Mouse (Mus musculus): ENCODE measurements around the gene Mcm3.
"Not testable (repeated sequence)": the region's sequence is repeated elsewhere in the genome, so short reads cannot be mapped to it uniquely, and the experiment has no call there.

The Mcm3 gene

DNA sequence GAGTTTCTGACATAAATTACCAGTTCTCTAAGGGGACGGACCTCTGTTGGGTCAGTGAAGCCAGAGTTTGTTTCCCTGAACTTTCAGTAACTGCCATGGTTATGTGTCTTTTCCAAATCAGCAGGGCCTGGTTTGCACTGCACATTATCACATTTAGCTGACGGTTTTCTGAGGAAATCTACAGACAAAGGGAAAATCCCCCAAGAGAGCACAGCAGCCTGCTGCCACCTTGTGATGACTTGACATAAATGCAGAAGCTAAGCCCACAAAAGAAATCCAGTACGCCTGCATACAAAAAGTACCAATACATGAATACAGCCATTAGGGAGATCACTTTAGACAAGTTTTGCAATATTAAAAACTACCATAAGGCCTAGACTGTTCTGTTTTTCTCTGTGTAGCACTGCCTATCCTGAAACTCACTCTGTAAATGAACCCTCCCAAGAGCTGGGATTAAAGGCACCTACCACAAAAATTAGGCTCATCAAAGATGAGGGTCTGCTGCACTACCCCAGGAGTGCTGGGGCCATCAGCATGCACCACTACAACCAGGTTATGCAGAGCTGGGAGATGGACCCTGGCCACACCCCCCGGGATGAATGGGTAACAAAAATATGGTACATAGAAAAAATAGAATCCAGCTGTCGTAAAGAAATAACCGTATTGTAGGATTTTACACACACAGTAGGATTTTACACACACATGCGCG, 18.3 kb downstream of the Mcm3 start:
- DNase-seq (ENCODE audit: low read depth, low spot score): peak; percentile 54

DNA sequence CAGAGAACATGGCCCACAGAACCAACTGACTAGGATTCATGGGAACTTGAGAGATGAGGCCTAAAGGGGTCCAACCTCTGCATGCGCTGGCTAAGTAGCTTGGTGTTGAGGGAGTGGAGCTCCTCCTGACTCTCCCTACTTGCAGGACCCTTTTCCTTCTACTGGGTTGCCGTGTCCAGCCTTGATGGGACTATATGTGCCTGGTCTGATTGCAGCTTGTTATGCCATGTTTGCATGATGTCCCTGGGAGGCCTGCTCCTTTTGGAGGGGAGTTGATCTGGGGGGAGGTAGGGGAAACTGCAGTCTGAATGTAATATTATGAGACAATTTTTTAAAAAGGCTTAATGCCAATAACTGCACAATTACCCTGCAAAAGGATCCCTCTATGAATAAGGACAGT, 18.8 kb downstream of the Mcm3 start:
- DNase-seq (ENCODE audit: low read depth, low spot score): no peak

DNA sequence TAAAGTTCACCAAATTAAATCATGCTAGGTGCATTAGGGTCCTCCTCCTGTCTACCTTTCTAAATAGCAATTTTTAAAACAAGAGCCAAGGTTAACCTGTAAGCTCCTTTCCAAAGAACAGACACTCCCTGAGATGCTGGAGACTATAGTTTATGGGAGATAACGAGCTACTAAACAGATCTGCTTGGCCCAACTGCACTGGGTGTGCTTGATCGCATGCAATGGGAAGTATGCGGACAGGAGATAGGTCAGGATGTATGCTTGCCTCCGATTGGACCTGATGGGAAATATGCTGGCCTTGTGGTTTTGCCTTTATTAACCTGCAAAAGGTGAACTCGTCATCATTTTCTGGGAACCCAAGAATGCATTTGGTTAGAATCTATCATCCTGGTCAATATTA, 24.9 kb downstream of the Mcm3 start:
- no peak for DNase-seq (ENCODE audit: low read depth, low spot score)

DNA sequence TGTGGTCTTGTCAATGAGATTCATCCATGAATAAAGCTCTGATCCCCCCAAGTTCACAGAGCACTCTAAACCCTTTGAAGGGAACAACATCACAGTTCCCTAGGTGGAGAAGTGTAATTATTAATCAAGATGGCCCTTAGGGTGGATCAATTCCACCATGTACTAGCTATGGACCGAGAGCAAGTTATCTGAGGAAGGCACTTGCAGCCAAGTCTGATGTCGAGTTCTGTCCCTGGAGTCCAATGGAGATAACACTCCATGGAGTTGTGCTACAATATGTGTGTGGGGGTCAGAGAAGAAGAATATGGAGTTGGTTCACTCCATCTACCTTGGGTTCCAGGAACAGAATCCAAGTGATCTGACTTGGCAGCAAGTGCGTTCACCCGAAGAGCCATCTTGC, 25.4 kb downstream of the Mcm3 start:
- no peak for DNase-seq (ENCODE audit: low read depth, low spot score)

DNA sequence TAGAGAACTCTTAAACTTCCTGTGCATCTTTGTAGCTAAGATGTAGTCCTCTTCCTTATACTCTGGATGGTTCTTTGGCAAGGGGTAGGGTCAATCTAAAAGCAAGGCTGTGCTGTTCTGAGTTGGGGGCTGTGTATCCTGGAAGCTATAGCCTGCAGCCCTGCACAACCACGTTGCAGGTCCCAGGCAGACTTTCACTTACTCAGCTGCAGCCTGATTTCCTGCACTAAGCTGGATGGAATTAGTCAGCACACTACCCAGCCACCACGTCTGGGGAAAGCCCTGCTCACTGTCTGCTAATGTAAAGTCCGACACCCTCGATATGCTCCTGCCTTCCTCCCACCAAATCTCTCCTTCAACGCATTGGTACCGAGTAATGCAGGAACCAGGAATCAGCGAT, 28.7 kb downstream of the Mcm3 start:
- DNase-seq (ENCODE audit: low read depth, low spot score): no peak

DNA sequence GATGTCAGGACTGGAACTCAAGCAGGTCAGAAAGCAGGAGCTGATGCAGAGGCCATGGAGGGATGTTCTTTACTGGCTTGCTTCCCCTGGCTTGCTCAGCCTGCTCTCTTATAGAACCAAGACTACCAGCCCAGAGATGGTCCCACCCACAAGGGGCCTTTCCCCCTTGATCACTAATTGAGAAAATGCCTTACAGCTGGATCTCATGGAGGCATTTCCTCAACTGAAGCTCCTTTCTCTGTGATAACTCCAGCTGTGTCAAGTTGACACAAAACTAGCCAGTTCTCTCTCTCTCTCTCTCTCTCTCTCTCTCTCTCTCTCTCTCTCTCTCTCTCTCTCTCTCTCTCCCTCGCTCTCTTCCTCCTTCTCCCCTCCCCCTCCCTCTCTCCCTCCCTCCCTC, 29.6 kb downstream of the Mcm3 start, which contains the start of gene Il17f:
Il17f (minus strand) TSS at position 101 of the 400 bp plus-strand sequence.
- DNase-seq (ENCODE audit: low read depth, low spot score): not testable (repeated sequence)

DNA sequence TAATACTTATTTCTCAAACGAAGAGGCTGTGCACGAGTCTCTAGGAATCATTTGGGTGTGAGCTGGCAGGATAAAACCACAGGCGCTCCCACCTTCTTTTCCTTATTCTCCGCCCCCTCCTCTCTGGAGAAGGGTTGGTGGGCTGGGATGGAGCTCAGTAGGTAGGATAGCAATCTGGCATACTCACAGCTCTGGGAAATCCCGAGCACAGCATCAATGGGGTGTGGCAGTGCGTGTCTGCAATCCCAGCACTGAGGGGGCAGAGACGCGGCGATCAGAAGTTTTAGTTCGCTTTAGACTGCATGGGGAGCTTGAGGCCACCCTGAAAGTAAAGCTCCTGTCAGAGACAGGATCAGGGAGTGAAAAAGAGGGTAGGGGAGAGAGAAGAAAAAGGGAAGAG, 31.7 kb downstream of the Mcm3 start:
- DNase-seq (ENCODE audit: low read depth, low spot score): no peak

DNA sequence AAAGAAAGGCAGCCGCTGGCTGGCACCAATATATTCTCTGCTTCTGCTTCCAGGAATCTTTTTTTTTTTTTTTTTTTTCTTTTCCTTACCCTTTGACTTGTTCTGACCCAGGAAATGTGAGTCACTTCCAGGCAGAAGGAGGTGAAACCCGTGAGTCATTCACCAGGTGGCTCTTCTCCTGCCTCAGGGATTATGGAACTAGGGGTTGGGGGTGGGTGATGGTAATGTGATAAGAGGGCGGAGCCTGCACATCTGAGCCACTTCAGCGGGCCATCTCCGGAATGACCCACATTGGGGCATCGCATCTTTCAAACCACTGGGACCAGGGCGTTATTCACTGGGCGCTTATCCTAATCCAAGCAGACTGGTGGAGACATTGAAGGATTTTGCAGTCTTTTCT, 33.1 kb downstream of the Mcm3 start:
- DNase-seq (ENCODE audit: low read depth, low spot score): no peak

DNA sequence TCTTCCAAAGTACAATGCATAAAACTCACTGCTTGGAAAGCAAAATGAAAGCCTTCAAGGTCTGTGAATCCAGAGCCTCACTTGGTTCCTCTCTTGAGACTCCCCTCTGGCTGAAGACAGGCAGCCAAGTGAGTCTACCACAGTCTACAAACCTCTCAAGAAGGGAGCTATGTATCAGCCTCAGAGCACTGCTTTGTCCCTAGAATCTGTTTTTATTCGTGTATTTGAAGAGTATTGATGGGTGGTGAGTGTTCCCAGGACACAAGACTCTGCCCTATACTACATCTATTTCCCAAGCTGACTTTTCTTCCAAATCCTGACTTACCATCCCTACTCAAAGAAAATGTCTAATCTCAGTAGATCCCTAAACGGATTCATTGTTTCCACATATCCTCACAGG, 41.7 kb downstream of the Mcm3 start:
- DNase-seq (ENCODE audit: low read depth, low spot score): no peak

DNA sequence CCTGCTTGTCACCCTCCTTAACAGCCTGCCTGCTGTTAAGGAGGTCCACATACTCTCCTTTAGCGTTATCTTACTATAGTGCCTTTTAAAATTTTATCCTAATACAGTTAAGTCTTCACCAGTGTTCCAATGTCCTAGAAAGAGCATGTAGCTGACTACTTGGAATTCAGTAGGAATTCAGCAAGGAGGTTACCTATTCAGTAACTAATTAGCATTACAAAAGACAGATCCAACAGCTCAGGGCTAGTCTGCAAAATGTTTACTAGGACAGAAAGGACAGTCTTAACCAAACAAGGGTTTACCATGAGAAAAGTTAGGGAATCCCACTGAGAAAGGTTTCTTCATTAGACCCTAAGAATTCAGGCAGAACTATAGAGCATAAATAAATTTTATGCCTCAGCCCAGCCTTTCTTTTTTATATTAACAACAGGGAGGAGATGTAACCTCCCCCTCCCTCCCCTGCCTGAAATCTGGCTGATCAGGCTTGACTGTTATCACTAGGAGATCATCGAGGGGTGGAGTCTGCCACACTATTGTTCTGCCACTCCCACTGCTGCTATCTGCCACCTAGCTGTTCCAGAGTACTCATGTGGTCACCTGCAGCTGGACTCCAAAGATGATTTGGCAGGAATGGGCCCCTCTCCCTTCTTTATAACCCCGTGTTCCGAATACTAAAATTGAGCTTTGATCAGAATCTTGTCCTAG, 45.9 kb downstream of the Mcm3 start:
- DNase-seq (ENCODE audit: low read depth, low spot score): not testable (repeated sequence)

DNA sequence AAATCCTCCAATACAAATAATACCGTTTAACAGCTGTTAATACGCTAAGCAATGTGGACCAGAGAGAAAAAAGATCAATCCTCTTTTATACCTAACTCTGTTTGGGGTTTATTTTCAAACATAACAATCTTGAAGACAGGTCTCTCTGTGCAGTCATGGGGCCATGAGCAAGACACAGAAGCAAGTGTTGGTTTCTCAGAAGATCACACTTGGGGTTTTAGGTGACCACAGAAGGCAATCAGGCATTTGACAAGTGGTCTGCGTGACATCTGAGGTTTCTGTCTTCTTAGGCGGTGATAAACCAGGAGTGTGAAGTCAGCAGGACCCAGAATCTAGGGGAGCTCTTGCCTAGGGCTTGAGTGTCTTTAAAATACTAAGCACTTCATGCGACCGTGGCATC, 53.6 kb downstream of the Mcm3 start:
- DNase-seq (ENCODE audit: low read depth, low spot score): no peak

DNA sequence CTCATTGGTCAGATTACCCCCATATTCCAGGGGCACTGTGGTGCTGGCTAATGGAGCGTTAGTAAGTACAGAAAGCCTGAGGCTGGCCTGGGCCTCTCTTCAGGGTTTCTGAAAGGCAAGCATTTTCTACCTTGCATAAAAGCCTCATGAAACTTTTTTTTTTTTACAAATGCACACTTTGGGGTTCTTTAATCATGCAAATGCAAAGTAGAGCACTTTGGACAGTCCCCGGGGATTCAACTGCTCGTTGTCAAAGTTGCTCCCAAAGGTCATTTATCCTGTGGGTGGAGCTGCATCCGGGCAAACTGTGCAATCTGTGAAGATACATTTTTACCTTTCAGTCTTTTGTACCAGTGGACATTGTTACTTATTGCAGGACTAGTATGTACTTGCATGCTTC, 58.7 kb downstream of the Mcm3 start:
- no peak for DNase-seq (ENCODE audit: low read depth, low spot score)

DNA sequence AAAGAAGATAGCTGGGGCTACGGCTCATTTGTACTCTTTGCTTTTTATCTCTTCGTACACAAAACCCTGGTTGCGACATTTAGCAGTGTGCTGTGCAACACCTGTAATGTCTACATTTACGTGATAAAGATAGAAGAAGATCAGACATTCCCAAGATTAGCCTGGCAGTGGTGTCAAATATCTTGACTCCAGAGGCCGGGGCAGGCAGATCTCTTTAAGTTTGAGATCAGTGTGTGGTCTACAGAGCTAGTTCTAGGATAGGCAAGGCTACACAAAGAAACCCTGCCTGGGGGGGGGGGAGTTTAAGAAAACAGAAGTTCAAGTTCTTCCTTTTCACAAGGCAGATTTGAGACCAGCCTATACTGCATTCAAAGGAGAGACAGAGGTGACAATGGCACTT, 59.8 kb downstream of the Mcm3 start:
- no peak for DNase-seq (ENCODE audit: low read depth, low spot score)

DNA sequence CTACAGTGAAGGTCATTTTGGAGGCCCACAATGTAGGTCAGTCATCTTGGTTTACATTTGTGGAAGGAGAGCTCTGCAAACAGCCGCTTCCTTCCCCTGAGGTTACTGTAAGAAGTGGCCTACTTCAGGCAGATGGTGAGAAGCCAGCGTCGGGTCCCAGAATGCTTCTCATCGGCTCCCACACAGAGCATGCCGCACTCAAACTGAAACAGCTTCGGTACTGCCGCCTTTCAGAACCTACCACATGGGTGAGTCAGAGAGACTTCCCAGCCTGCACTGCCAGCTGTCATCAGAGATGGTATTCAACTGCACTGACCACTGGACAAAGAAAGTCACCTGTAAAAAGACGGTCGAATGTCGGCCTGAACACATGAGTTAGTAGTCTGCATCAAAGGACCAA, 60.3 kb downstream of the Mcm3 start:
- peak; percentile 50 for DNase-seq (ENCODE audit: low read depth, low spot score)

DNA sequence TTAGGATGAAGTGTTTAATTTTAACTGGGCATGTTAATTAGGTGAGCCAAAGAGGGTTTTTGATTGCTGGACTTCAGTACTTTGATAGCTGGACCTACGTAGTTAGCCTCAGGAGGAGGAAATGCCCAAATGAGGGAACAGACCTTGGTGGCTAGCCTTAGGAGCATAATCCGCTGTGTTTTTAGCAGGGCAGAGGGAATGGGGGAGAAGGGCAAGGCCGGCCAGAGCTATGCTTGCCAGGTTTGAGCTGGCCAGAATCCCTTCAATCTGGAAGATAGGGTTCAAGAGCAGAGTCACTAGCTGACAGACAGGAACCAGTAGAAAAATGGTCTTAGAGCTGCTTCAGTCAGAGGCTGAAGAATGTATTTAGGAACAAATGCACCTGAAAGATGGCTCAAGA, 62.5 kb downstream of the Mcm3 start:
- DNase-seq (ENCODE audit: low read depth, low spot score): no peak

DNA sequence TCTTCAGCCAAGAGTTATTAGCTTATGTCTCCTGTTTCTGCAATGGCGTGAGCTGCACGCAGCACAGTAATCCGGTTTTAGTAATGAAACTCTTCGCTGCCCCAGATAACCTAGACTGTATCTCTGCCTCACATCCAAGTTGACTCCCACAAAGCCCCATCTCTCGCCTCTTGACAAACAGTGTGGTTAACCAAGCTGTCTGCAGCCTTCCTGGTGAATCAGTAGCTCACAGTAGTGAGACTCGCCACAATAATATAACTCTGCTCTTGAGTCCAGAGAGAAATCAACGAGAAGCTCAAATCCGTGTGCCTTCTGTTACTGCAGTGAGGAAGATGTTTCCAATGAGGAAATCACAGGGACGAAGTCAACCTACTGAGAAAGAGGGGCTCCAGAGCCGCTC, 65.7 kb downstream of the Mcm3 start:
- no peak for DNase-seq (ENCODE audit: low read depth, low spot score)

Data from telencephalon, adult 2 months (tissue).